Mouse (Mus musculus) myocyte (in vitro differentiated cells): ENCODE measurements at regions not wholly inside any gene's neighbourhood (a gene's known extent, or its start where the extent isn't known, plus 50 kb on each side); places are given as distances from the start of the nearest gene placed in this dataset.

Experiments
- MAX ChIP-seq: IDR thresholded peaks from one replicate; pipeline ENCODE4 v1.6.1; 2011; ENCODE audit warnings: low read depth, mild to moderate bottlenecking, control low read depth
- POLR2A ChIP-seq: IDR thresholded peaks from one replicate; pipeline ENCODE4 v1.6.1; 2011; ENCODE audit warnings: low read depth, mild to moderate bottlenecking, control low read depth, moderate library complexity; ENCODE audit not compliant: insufficient read length
- TCF12 ChIP-seq: IDR thresholded peaks from one replicate; pipeline ENCODE4 v1.6.1; 2011; ENCODE audit warnings: mild to moderate bottlenecking, control low read depth; ENCODE audit not compliant: poor library complexity, insufficient read depth, severe bottlenecking
- TCF3 ChIP-seq: IDR thresholded peaks from one replicate; pipeline ENCODE4 v1.6.1; 2011; ENCODE audit warnings: low read depth, control low read depth; ENCODE audit not compliant: insufficient read length
- USF1 ChIP-seq: IDR thresholded peaks from one replicate; pipeline ENCODE4 v1.6.1; 2011; ENCODE audit warnings: low read depth, mild to moderate bottlenecking, control low read depth, moderate library complexity

GRCm38 (mm10) chr5:142314466-142314865 lies 86.8 kb upstream of the Foxk1 start:
- TF ChIP-seq TCF12 (no peak), MAX (no peak), POLR2A (no peak), TCF3 (no peak), USF1 (no peak)
